Mouse (Mus musculus): ENCODE data around the gene Matn1.

DNA sequence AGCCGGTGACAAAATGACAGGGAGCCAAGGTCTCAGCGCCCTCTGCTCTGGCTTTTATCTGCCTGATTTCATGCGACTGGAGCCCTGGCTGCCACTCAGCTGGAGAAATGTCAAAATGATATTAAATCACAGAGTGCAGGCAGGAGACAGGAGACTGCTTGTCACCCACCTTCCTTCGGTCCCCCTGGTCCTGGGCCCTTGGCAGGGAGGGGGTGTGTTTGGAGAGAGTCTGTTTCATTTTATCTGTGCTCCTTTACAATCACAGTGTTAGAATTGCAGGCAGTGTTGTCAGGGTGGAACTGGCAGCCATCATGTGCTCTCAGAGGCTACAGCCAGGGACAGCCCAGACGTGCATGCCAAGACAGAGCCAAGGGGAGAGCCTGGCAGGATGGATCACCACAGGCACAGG lies 28.2 kb downstream of the Matn1 start:
- TF ChIP-seq GATA1 (IDR thresholded peaks at IDR 0.05; ENCODE audit: low read length) (no peak), TAL1 (IDR thresholded peaks at IDR 0.05; ENCODE audit: low read length) (no peak)
